Mouse (Mus musculus) brain, embryonic 14.5 days (tissue): ENCODE results near the gene Tpo.

Experiments used
- CTCF ChIP-seq: fragments of 200-500 bp; IDR thresholded peaks from 2 replicates; pipeline ENCODE4 v1.5.1; 2012; ENCODE audit warnings: inconsistent platforms, mild to moderate bottlenecking, moderate library complexity, borderline replicate concordance; ENCODE audit not compliant: insufficient read depth, insufficient read length; ENCODE audit errors: extremely low read depth
- POLR2A ChIP-seq: fragments of 200-500 bp; IDR thresholded peaks from 2 replicates; pipeline ENCODE4 v1.6.1; 2012; ENCODE audit warnings: mild to moderate bottlenecking, inconsistent platforms, borderline replicate concordance; ENCODE audit not compliant: poor library complexity, insufficient read depth, insufficient read length, severe bottlenecking; ENCODE audit errors: extremely low read depth

- TF ChIP-seq CTCF (no peak), POLR2A (no peak)
Observed at GRCm38 (mm10) chr12:30154079-30154673, 21.8 kb upstream of the Tpo start.
